Mouse (Mus musculus) bone marrow macrophage, adult 2 months (primary cell): ENCODE data around the gene Xrra1.

Experiments used
- CTCF ChIP-seq: IDR thresholded peaks from 2 replicates; pipeline ENCODE4 v1.5.1; 2012; ENCODE audit warnings: low read depth, mild to moderate bottlenecking, low read length, moderate library complexity
- POLR2A ChIP-seq: IDR thresholded peaks from 2 replicates; pipeline ENCODE4 v1.6.1; 2012; ENCODE audit warnings: mild to moderate bottlenecking, low read depth, low read length, borderline replicate concordance

DNA sequence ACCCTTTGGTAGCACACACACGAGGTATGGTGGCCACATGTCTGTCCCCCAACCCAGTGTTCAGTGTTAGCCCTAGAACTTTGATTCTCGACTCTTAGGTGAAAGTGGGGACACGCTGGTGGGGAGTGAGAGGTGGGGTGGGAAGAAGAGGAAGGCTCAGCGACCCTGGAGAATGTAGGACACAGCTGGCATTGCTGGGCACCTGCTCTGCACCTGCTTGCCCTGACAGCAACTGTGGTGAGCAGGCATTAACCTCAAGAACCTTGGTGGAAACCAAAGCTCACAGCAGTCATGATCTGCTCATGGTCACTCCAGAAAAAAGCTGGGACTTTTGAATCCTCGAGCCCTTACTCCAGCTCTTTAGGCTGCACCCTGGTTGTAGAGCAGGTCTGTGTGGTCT is 52.1 kb downstream of the Xrra1 start:
- TF ChIP-seq CTCF (no peak), POLR2A (no peak)
